Mouse (Mus musculus) stomach, embryonic 14.5 days (tissue): ENCODE measurements around the gene Scaf1. TPM values are rescaled to one million over a fixed set of nuclear protein-coding genes. Genes with fewer than 3 reads are reported as not detected.
A peak's percentile ranks its signal among the peaks of the same experiment; 100 is the strongest.
"Not testable (repeated sequence)": the region's sequence is repeated elsewhere in the genome, so short reads cannot be mapped to it uniquely, and the experiment has no call there.

Source experiments
- ATAC-seq: fragments of 200-750 bp; cut with Nextera tagmentation; 2 replicates; pipeline ENCODE4 v1.8.0; 2017; ENCODE audit warnings: low read depth, moderate TSS enrichment; ENCODE audit not compliant: insufficient number of reproducible peaks, insufficient read depth, low FRiP score
- H3K27ac ChIP-seq: fragments of 300-500 bp; sonication (generic); 2 replicates; pipeline ENCODE4 v1.5.1; 2014; ENCODE audit warnings: mild to moderate bottlenecking, low read length, moderate library complexity, mixed read lengths
- H3K27me3 ChIP-seq: fragments of 300-500 bp; sonication (generic); 2 replicates; pipeline ENCODE4 v1.6.1; 2014; ENCODE audit warnings: low read length, control low read depth, mixed read lengths; ENCODE audit not compliant: control insufficient read depth, insufficient read depth
- H3K36me3 ChIP-seq: fragments of 300-500 bp; sonication (generic); 2 replicates; pipeline ENCODE4 v1.6.1; 2014; ENCODE audit warnings: mild to moderate bottlenecking, control low read depth, low read length, moderate library complexity, mixed read lengths; ENCODE audit not compliant: control insufficient read depth, insufficient read depth
- H3K4me1 ChIP-seq: fragments of 300-500 bp; sonication (generic); 2 replicates; pipeline ENCODE4 v1.6.1; 2014; ENCODE audit warnings: low read length, control low read depth, mixed read lengths; ENCODE audit not compliant: control insufficient read depth, insufficient read depth
- H3K4me2 ChIP-seq: fragments of 300-500 bp; sonication (generic); replicated peaks from 2 replicates; pipeline ENCODE4 v1.6.1; 2014; ENCODE audit warnings: low read depth, low read length, control low read depth
- H3K4me3 ChIP-seq: fragments of 300-500 bp; sonication (generic); 2 replicates; pipeline ENCODE4 v1.5.1; 2014; ENCODE audit warnings: low read depth, low read length, control low read depth
- H3K9ac ChIP-seq: fragments of 300-500 bp; sonication (generic); replicated peaks from 2 replicates; pipeline ENCODE4 v1.6.1; 2014; ENCODE audit warnings: low read depth, mild to moderate bottlenecking, control low read depth, low read length, moderate library complexity, mixed read lengths
- H3K9me3 ChIP-seq: fragments of 300-500 bp; sonication (generic); 2 replicates; pipeline ENCODE4 v1.6.1; 2016; ENCODE audit warnings: low read depth, low read length, control low read depth; ENCODE audit not compliant: control insufficient read depth
- WGBS: fragments of 180-500 bp; shearing (Covaris S2); extraction: QIAGEN DNeasy Blood & Tissue Kit; methylation state at CpG from one replicate; pipeline ENCODE4 v1.1.7; 2014; 5-methylcytosine and 5-hydroxymethylcytosine counted together
- polyA plus RNA-seq: library from polyadenylated mRNA; unstranded; fragments of >200 nt; fragmentation: Nextera tagmentation; extraction: Ambion mirVana; gene quantifications from 2 replicates; pipeline ENCODE4 v1.2.1, GENCODE M21; 2014

Scaf1 gene
- polyA plus RNA-seq, 1 experiment from 2014 or later, result 49.8 TPM

DNA sequence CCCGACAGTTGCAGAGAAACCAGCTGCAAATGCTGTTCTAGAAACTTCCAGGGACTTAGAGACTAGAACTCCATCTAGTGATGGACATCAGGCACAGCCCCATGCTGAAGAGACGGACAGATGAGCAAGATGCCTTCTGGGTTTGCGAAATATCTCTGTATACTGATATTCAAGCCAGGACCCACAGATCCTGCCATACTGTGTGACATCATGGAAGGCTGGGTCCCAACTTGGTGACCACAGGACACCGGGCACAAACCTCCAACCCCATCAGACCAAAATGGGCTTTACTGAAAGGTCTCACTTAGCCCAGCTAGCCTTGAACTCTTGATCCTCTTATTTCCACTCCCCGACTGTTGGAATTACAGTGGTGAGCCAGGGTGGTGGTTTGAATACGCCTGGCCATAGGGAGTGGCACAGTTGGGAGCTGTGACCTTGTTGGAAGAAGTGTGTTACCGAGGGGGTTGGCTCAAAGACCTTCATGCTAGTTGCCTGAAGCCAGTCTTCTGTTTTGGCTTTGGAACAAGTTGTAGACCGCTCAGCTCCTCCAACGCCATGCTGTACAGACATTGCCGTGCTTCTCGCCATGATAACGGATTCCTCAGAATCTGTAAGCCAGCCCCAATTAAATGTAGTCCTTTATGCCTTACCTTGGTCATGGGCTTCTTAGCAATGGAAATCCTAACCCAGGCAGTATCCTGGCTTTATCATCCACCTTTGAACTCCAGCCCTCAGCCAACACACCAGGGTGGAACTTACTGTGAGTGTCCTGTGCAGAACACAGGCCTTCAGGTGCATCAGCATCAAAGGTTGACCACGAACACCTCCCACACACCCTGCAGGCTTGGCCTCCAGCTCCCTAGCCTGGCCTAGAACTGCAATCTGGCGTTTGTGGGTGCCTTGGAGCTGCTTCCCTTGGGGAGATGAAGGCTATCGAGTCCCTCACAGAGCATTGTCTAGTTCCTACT lies 8.4 kb upstream of the Scaf1 start:
- 85% methylated on average over 15 of the region's 15 CpGs for WGBS
- Histone ChIP-seq H3K4me2 (no peak overlapping the region), H3K4me1 (0 out of 2 replicates have a peak, but pooled peaks cover 2% of the 10 kb centered on the region), H3K27ac (no peak overlapping the region), H3K9ac (no peak overlapping the region), H3K4me3 (no peak overlapping the region), H3K27me3 (no peaks in the 10 kb centered on the region), H3K9me3 (no peaks in the 10 kb centered on the region), H3K36me3 (peaks cover 29% of the 10 kb centered on the region)
- ATAC-seq, result no peak

DNA sequence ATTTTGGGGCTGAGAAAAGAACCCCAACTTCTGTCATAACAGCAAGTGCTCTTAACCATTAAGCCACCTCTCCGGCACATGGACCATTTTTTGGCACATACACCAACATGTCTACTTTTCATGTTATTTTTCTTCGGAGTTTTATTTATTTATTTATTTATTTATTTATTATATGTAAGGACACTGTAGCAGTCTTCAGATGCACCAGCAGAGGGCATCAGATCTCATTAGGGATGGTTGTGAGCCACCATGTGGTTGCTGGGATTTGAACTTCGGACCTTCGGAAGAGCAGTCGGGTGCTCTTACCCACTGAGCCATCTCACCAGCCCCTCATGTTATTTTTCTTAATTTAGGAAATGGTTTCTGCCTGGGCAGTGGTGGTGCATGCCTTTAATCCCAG lies 7.5 kb upstream of the Scaf1 start:
- H3K4me2 ChIP-seq, H3K27me3 ChIP-seq, H3K4me3 ChIP-seq, H3K9ac ChIP-seq, H3K4me1 ChIP-seq, ATAC-seq, H3K27ac ChIP-seq, H3K9me3 ChIP-seq: not testable (repeated sequence)
- peaks cover 21% of the 10 kb centered on the region for H3K36me3 ChIP-seq
- WGBS, result 78% methylated on average over 5 of the region's 5 CpGs

DNA sequence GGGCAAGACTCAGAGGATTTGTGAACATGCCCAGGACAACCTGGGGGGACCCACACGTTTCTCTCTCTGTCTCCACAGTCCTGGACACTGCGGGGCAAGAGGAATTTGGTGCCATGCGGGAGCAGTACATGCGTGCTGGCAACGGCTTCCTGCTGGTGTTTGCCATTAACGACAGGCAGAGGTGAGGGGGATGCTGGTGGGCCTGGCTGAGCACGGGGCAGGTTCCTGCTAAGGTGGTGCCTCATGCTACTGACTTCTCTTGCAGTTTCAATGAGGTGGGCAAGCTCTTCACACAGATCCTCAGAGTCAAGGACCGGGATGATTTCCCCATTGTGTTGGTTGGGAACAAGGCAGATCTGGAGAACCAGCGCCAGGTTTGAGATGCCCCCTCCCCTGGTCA lies 4.1 kb upstream of the Scaf1 start:
- Histone ChIP-seq H3K36me3 (no peaks in the 10 kb centered on the region), H3K4me1 (peaks cover 4% of the 10 kb centered on the region; the same call in 1 of the 2 replicates), H3K4me2 (no peak overlapping the region), H3K4me3 (no peak overlapping the region), H3K9ac (no peak overlapping the region), H3K9me3 (no peaks in the 10 kb centered on the region), H3K27me3 (no peaks in the 10 kb centered on the region), H3K27ac (no peak overlapping the region)
- WGBS, result 71% methylated on average over 9 of the region's 9 CpGs
- no peak for ATAC-seq

DNA sequence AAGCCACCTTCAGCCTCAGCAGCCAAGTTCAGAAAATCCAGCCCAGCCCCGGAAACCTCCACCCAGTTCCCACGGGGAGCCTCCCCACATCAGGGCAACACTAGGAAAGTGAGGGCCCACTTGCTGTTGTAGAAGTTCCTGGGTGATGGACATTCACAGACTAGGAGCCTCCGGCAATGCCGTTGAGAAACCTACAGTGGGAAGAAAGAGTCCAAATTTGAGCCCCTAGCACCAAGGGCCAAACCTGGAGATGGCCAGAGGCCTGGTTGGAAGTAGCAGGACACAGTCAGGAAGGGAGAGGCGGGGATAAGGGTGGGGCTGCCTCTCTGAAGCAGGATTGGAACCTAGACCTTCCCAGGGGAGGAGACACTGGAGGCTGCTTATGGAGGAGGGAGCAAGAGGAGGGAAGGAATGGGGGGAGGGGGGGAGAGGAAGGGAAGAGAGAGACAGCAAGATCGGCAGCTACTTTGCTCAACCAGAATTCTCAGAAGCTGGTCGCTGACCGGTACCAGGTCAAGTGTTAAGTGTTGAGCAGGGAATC lies 2.9 kb upstream of the Scaf1 start:
- H3K27me3 ChIP-seq, result no peaks in the 10 kb centered on the region
- H3K36me3 ChIP-seq, result no peaks in the 10 kb centered on the region
- peaks cover 14% of the 10 kb centered on the region; the same call in 1 of the 2 replicates for H3K4me1 ChIP-seq
- no peak for ATAC-seq
- H3K4me2 ChIP-seq, result peak overlapping the region; percentile 66
- H3K4me3 ChIP-seq, result peak overlapping the region; percentile 97; the same call in 1 of the 2 replicates
- H3K27ac ChIP-seq, result no peak overlapping the region
- no peaks in the 10 kb centered on the region for H3K9me3 ChIP-seq
- WGBS, result 29% methylated on average over 8 of the region's 8 CpGs
- H3K9ac ChIP-seq, result no peak overlapping the region

DNA sequence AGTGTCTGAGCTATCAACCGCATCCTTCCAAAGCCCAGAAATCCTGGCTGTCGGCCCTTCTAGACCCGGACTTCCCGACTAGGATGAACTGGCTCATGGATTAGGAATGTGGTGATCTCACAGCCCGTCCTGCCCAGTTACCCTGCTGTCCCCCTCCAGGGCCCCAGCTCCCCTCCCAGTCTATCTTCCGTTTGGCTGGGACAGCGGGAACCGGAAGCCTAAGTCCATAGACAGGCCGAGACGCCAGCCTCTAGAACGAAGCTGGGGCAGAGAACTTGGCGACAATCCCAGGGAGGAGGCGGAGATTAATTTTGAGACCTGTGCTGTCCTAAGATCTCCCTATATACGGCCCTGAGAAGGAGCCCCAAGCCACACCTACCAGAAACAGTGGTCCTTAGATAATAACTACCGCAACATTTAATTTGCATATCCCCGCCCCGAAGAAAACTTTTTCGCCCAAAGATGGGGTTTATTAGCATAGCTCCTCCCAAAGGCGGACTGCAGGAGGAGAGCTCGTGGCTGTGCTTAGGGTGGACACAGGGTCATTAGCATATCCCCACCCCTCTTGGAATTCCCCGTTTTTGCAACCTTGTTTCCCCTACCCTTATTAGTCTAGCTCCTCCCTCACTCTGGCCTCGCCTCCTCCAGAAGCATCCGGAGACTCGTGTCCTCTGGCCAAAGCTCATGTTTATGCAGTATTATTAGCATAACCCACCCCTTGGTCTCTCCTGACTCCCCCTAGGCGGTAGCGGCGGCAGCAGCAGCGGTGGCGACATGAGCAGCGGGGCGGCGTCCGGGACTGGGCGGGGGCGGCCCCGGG lies 1.3 kb upstream of the Scaf1 start, which contains the start of gene Rras:
TSS of gene Rras (plus strand) at position 720 of the 820 bp plus-strand sequence.
- Histone ChIP-seq H3K27me3 (no peaks in the 10 kb centered on the region), H3K9ac (peak within 1 kb of the TSS; percentile 59), H3K4me1 (peaks cover 15% of the 10 kb centered on the region; the same call in 1 of the 2 replicates), H3K9me3 (no peaks in the 10 kb centered on the region), H3K36me3 (peaks cover 14% of the 10 kb centered on the region), H3K27ac (peak within 1 kb of the TSS; percentile 99), H3K4me3 (peak within 1 kb of the TSS; percentile 97), H3K4me2 (peak within 1 kb of the TSS; percentile 66)
- WGBS, result under 1% methylated on average over 36 of the region's 36 CpGs
- peak; percentile 91 for ATAC-seq

DNA sequence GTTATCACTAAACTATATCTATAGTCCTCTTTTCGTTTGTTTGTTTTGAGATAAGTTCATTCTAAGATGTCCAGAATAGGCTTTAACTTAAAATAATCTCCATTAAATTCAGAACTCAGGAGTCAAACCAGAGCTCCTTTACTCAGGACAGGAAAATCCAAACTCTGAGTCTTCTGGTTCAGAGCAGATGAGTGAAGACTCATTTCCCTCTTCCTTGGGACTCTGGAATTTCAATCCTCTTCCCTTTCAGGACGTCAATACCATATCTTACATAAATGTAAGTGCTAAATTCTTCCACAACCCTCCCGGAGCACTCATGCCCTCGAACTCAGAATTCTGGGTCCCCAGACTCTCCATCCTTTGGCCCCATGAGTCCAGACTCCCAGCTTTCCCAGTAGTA lies 598 bp upstream of the Scaf1 start:
- Histone ChIP-seq H3K27me3 (no peaks in the 10 kb centered on the region), H3K4me3 (peak overlapping the region; percentile 97), H3K4me1 (peaks cover 15% of the 10 kb centered on the region; the same call in 1 of the 2 replicates), H3K36me3 (peaks cover 21% of the 10 kb centered on the region), H3K4me2 (peak overlapping the region; percentile 66), H3K27ac (peak overlapping the region; percentile 99), H3K9me3 (no peaks in the 10 kb centered on the region), H3K9ac (peak overlapping the region; percentile 43)
- WGBS, result 1% methylated on average over 4 of the region's 4 CpGs
- ATAC-seq, result no peak

DNA sequence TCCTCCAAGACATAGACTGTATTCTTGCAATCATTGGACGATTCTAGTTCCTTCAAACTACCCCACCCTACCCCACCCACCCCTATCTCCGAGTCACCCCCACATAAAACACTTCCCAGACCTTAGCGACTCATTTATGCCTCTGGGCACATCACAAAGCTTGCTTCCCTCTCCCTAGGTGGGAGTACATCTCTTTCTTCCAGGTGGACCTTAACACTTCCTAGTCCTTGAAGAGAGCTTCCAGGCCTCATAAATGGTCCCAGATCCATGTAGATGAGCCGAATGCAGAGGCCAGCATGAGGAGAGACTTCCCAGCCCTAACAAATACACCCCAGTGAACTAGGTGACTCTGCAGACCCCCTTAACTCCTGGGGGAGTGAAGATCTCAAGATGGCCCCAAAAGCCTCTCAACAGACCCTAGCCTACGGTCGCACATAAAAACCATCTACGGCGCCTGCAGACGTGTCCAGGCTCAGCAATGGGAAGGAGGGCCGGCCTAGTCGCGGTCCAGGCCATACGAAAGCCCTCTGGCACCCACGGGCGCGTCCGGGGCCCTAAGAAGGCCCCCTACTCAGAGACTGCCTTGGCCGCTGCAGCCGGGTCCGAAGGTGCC lies 713 bp downstream of the Scaf1 start:
- ATAC-seq, result no peak

DNA sequence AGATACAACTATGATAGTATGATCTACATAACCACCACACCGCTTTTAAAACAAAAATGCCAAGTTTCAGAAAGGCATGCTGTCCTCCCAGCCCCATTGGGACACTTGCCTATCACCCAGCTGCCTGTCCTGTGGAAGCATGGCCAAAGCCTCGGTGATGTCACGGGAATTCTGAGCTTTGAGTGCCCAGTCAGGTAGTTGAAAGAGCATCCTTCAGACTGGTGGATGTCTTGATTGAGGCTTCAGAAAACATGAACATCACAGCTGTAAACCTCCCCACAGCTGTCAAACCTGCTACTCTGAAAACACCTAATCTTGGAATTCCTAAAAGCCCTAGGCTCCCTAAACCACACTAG lies 2.1 kb downstream of the Scaf1 start:
- Histone ChIP-seq H3K4me2 (no peak overlapping the region), H3K27ac (no peak overlapping the region), H3K4me1 (peaks cover 11% of the 10 kb centered on the region; the same call in 1 of the 2 replicates), H3K9me3 (no peaks in the 10 kb centered on the region), H3K27me3 (no peaks in the 10 kb centered on the region), H3K36me3 (peaks cover 45% of the 10 kb centered on the region), H3K9ac (no peak overlapping the region), H3K4me3 (no peak overlapping the region)
- 93% methylated on average over 3 of the region's 3 CpGs for WGBS
- no peak for ATAC-seq

More for the DNA sequence above, 713 bp downstream of the Scaf1 start:
- H3K9ac ChIP-seq, result peak overlapping the region; percentile 98
- H3K27me3 ChIP-seq, result no peaks in the 10 kb centered on the region
- H3K36me3 ChIP-seq, result peaks cover 32% of the 10 kb centered on the region
- under 1% methylated on average over 20 of the region's 20 CpGs for WGBS
- peak overlapping the region; percentile 97 for H3K4me3 ChIP-seq
- peak overlapping the region; percentile 79 for H3K27ac ChIP-seq
- peaks cover 15% of the 10 kb centered on the region; the same call in 1 of the 2 replicates for H3K4me1 ChIP-seq
- H3K4me2 ChIP-seq, result peak overlapping the region; percentile 78
- H3K9me3 ChIP-seq, result no peaks in the 10 kb centered on the region
